Mouse (Mus musculus): Measurements from ENCODE around the gene Tut1. TPM values are rescaled to one million over a fixed set of nuclear protein-coding genes. Genes with fewer than 3 reads are reported as not detected.
"Not testable (repeated sequence)": the region's sequence is repeated elsewhere in the genome, so short reads cannot be mapped to it uniquely, and the experiment has no call there.

Tut1 gene
- total RNA-seq, 2 experiments from 2014 or later: 17.4 to 19.3 TPM

DNA sequence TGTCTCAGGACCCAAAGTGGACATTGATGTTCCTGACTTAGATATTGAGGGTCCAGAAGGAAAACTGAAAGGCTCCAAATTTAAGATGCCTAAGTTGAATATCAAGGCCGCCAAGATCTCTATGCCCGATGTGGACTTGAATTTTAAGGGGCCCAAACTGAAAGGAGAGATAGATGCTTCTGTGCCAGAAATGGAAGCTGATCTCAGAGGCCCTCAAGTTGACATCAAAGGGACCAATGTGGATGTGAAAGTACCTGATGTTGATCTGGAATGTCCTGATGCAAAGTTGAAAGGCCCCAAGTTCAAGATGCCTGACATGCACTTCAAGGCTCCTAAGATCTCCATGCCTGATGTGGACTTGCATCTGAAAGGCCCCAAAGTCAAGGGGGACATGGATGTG is 53.3 kb downstream of the Tut1 start:
- not testable (repeated sequence) for DNase-seq

Other genes with a start within 250 kb of the Tut1 start
- gene Slc3a2, start 230.5 kb upstream of the Tut1 start, total RNA-seq (2021): 100 to 1,000 TPM in 1 of 2 experiments, 10 to 100 TPM in 1; 97.4 to 178 TPM
- gene Wdr74, start 218.0 kb upstream of the Tut1 start, total RNA-seq (2021): 10 to 100 TPM; 51.1 to 58.8 TPM
- gene 1700092M07Rik, start 213.1 kb upstream of the Tut1 start, total RNA-seq (2021): 1 to 10 TPM; 1.3 to 3.1 TPM
- 10 to 100 TPM; 73.8 to 75.8 TPM for gene Stx5a, start 212.4 kb upstream of the Tut1 start, total RNA-seq (2021)
- gene Nxf1, start 196.8 kb upstream of the Tut1 start, total RNA-seq (2021): 100 to 1,000 TPM in 1 of 2 experiments, 10 to 100 TPM in 1; 88.6 to 107 TPM
- 100 to 1,000 TPM; 101 to 127 TPM for gene Tmem223, start 182.9 kb upstream of the Tut1 start, total RNA-seq (2021)
- gene Tmem179b, start 179.4 kb upstream of the Tut1 start, total RNA-seq (2021): 10 to 100 TPM; 48.6 to 50.0 TPM
- gene Taf6l, start 167.4 kb upstream of the Tut1 start, total RNA-seq (2021): 10 to 100 TPM; 12.4 to 19.5 TPM
- gene Polr2g, start 155.3 kb upstream of the Tut1 start, total RNA-seq (2021): 10 to 100 TPM; 81.3 to 90.4 TPM
- gene Zbtb3, start 151.3 kb upstream of the Tut1 start, total RNA-seq (2021): 1 to 10 TPM; 2.0 to 2.3 TPM
- 10 to 100 TPM; 25.7 to 30.7 TPM for gene Ttc9c, start 134.5 kb upstream of the Tut1 start, total RNA-seq (2021)
- gene Hnrnpul2, start 133.8 kb upstream of the Tut1 start, total RNA-seq (2021): 10 to 100 TPM; 58.0 to 62.7 TPM
- gene AC129217.1, start 124.1 kb upstream of the Tut1 start, total RNA-seq (2021): not detected
- gene Bscl2, start 116.4 kb upstream of the Tut1 start, total RNA-seq (2021): 100 to 1,000 TPM; 157 to 160 TPM
- 1 to 10 TPM; 5.8 to 9.8 TPM for gene Gng3, start 114.7 kb upstream of the Tut1 start, total RNA-seq (2021)
- 1 to 10 TPM; 5.5 to 6.1 TPM for gene Lrrn4cl, start 103.1 kb upstream of the Tut1 start, total RNA-seq (2021)
- 100 to 1,000 TPM; 193 to 217 TPM for gene Ubxn1, start 82.4 kb upstream of the Tut1 start, total RNA-seq (2021)
- gene Uqcc3, start 72.9 kb upstream of the Tut1 start, total RNA-seq (2021): 10 to 100 TPM; 69.1 to 79.0 TPM
- gene Lbhd1, start 70.1 kb upstream of the Tut1 start, total RNA-seq (2021): 10 to 100 TPM in 1 of 2 experiments, 1 to 10 TPM in 1; 7.4 to 10.7 TPM
- not detected for gene Gm49403, start 69.9 kb upstream of the Tut1 start, total RNA-seq (2021)
- 10 to 100 TPM; 31.5 to 31.9 TPM for gene 1810009A15Rik, start 65.0 kb upstream of the Tut1 start, total RNA-seq (2021)
- gene Gm49416, start 64.9 kb upstream of the Tut1 start, total RNA-seq (2021): not detected
- 10 to 100 TPM; 23.7 to 25.2 TPM for gene Ints5, start 60.8 kb upstream of the Tut1 start, total RNA-seq (2021)
- gene Ganab, start 55.8 kb upstream of the Tut1 start, total RNA-seq (2021): 100 to 1,000 TPM; 142 to 150 TPM
- gene B3gat3, start 33.5 kb upstream of the Tut1 start, total RNA-seq (2021): 10 to 100 TPM; 55.1 to 59.3 TPM
- 10 to 100 TPM; 17.4 to 24.0 TPM for gene Rom1, start 24.5 kb upstream of the Tut1 start, total RNA-seq (2021)
- gene Eml3, start 24.3 kb upstream of the Tut1 start, total RNA-seq (2021): 10 to 100 TPM; 43.6 to 53.3 TPM
- gene Mta2, start 12.0 kb upstream of the Tut1 start, total RNA-seq (2021): 100 to 1,000 TPM in 1 of 2 experiments, 10 to 100 TPM in 1; 94.8 to 111 TPM
- 100 to 1,000 TPM; 355 to 407 TPM for gene Eef1g, start 13.2 kb downstream of the Tut1 start, total RNA-seq (2021)
- 100 to 1,000 TPM; 146 to 184 TPM for gene Ahnak, start 35.4 kb downstream of the Tut1 start, total RNA-seq (2021)
- gene Scgb1a1, start 134.1 kb downstream of the Tut1 start, total RNA-seq (2021): 1 to 10 TPM in 1 of 2 experiments, not detected in 1; 3.9 TPM
- gene Asrgl1, start 181.8 kb downstream of the Tut1 start, total RNA-seq (2021): 10 to 100 TPM; 18.1 TPM

All from adrenal gland, postnatal 10 days (tissue).